Mouse (Mus musculus): Measurements from ENCODE around the gene Matn4. TPM values are rescaled to one million over a fixed set of nuclear protein-coding genes. Genes with fewer than 3 reads are reported as not detected.

The Matn4 gene
- total and polyA plus RNA-seq, 2 experiments from 2014 or later: 1.9 TPM

- Histone ChIP-seq H3K9ac (replicated peaks; ENCODE audit: low read length, poor library complexity, severe bottlenecking) (no peak overlapping the region), H3K9me3 (ENCODE audit: low read length) (no peaks in the 10 kb centered on the region), H3K36me3 (ENCODE audit: insufficient read depth, low read length) (no peaks in the 10 kb centered on the region), H3K27me3 (ENCODE audit: insufficient read depth, low read length) (peaks cover 86% of the 10 kb centered on the region), H3K4me1 (ENCODE audit: insufficient read depth, low read length) (no peaks in the 10 kb centered on the region; the same call in 1 of the 2 replicates), H3K4me2 (ENCODE audit: low read depth, low read length, poor library complexity, severe bottlenecking) (no peak overlapping the region), H3K27ac (ENCODE audit: low read depth, low read length) (no peak overlapping the region), H3K4me3 (ENCODE audit: low read depth, low read length) (no peak overlapping the region)
- ATAC-seq (ENCODE audit: low FRiP score) (no peak), DNase-seq (ENCODE audit: low spot score) (no peak)
- 10% methylated on average over 14 of the region's 14 CpGs for WGBS
- TF ChIP-seq CTCF (IDR thresholded peaks at IDR 0.05): no peak
Observed at GRCm38 (mm10) chr2:164403396-164404081, 1.4 kb downstream of the Matn4 start.

GRCm38 (mm10) chr2:164402906-164403305 lies 2.1 kb downstream of the Matn4 start, which contains the start of gene Rbpjl:
Gene Rbpjl, plus strand, starts transcription at chr2:164403141.
- no peak within 1 kb of the TSS for H3K4me3 ChIP-seq (ENCODE audit: low read depth, low read length)
- ATAC-seq (ENCODE audit: low FRiP score): no peak

DNA sequence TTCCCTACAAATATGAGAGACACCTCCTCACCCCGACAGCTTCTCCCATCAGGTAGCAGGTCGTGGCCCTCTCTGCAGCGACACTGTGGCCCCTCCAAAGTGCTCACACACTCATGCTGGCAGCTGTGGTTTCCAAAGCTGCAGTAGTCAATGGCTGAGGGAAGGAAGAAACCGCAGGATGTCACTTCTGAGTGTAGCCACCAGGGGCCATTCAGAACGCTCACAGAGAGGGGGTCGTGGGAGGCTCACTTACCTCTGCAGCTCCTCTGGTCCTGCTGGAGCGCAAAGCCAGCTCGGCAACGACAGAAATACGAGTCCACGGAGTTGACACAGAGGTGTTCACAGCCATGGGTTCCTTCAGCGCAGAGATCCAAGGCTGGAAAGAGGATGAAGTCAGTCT lies 8.0 kb downstream of the Matn4 start:
- no peak overlapping the region for H3K4me2 ChIP-seq (ENCODE audit: low read depth, low read length, poor library complexity, severe bottlenecking)
- no peak for ATAC-seq (ENCODE audit: low FRiP score)
- no peaks in the 10 kb centered on the region for H3K36me3 ChIP-seq (ENCODE audit: insufficient read depth, low read length)
- TF ChIP-seq CTCF (IDR thresholded peaks at IDR 0.05): no peak
- no peak overlapping the region for H3K9ac ChIP-seq (replicated peaks; ENCODE audit: low read length, poor library complexity, severe bottlenecking)
- H3K27me3 ChIP-seq (ENCODE audit: insufficient read depth, low read length): peaks cover 35% of the 10 kb centered on the region
- DNase-seq (ENCODE audit: low spot score): no peak
- no peaks in the 10 kb centered on the region for H3K4me1 ChIP-seq (ENCODE audit: insufficient read depth, low read length)
- no peak overlapping the region for H3K27ac ChIP-seq (ENCODE audit: low read depth, low read length)
- peaks cover 5% of the 10 kb centered on the region; the same call in 1 of the 2 replicates for H3K9me3 ChIP-seq (ENCODE audit: low read length)
- WGBS: 78% methylated on average over 12 of the region's 12 CpGs
- no peak overlapping the region for H3K4me3 ChIP-seq (ENCODE audit: low read depth, low read length)

More at GRCm38 (mm10) chr2:164402906-164403305, 2.1 kb downstream of the Matn4 start, which contains the start of gene Rbpjl:
- H3K27me3 ChIP-seq (ENCODE audit: insufficient read depth, low read length): peaks cover 80% of the 10 kb centered on the region
- WGBS: 5% methylated on average over 16 of the region's 17 CpGs
- H3K9me3 ChIP-seq (ENCODE audit: low read length): no peaks in the 10 kb centered on the region
- peak; percentile 83 for TF ChIP-seq CTCF (IDR thresholded peaks at IDR 0.05)
- H3K36me3 ChIP-seq (ENCODE audit: insufficient read depth, low read length): no peaks in the 10 kb centered on the region
- peak; percentile 77 for DNase-seq (ENCODE audit: low spot score)
- H3K4me2 ChIP-seq (ENCODE audit: low read depth, low read length, poor library complexity, severe bottlenecking): no peak within 1 kb of the TSS
- H3K4me1 ChIP-seq (ENCODE audit: insufficient read depth, low read length): no peaks in the 10 kb centered on the region; the same call in 1 of the 2 replicates
- no peak within 1 kb of the TSS for H3K9ac ChIP-seq (replicated peaks; ENCODE audit: low read length, poor library complexity, severe bottlenecking)
- H3K27ac ChIP-seq (ENCODE audit: low read depth, low read length): no peak within 1 kb of the TSS

DNA sequence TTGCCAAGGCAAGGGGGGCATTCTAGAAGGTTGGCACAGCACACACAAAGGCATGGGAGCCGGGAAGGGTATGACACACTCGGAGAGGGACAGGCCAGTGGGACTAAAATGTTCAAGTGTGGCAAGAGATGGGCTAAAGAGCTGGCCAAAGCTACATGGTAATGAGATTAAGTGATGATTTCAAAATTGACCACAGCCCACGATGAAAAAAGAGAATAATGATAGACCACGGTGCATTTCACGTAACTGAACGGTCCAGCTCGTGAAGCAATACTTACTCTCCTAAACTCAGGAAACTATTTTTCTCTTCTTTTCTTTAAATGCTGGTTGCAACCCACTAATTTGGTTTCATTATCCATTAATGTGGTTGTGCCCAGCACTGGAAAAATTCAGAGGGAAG lies 8.9 kb downstream of the Matn4 start:
- ATAC-seq (ENCODE audit: low FRiP score): no peak
- 93% methylated on average over 7 of the region's 7 CpGs for WGBS

GRCm38 (mm10) chr2:164393126-164393525 lies 11.8 kb downstream of the Matn4 start:
- H3K9me3 ChIP-seq (ENCODE audit: low read length): peaks cover 5% of the 10 kb centered on the region; the same call in 1 of the 2 replicates
- 0 out of 2 replicates have a peak, but pooled peaks cover 3% of the 10 kb centered on the region for H3K4me1 ChIP-seq (ENCODE audit: insufficient read depth, low read length)
- ATAC-seq (ENCODE audit: low FRiP score) (no peak), DNase-seq (ENCODE audit: low spot score) (no peak)
- TF ChIP-seq CTCF (IDR thresholded peaks at IDR 0.05): no peak
- 0 out of 2 replicates have a peak, but pooled peaks cover 5% of the 10 kb centered on the region for H3K27me3 ChIP-seq (ENCODE audit: insufficient read depth, low read length)
- 78% methylated on average over 29 of the region's 29 CpGs for WGBS
- no peak overlapping the region for H3K27ac ChIP-seq (ENCODE audit: low read depth, low read length)
- H3K36me3 ChIP-seq (ENCODE audit: insufficient read depth, low read length): no peaks in the 10 kb centered on the region
- H3K4me2 ChIP-seq (ENCODE audit: low read depth, low read length, poor library complexity, severe bottlenecking): no peak overlapping the region
- H3K9ac ChIP-seq (replicated peaks; ENCODE audit: low read length, poor library complexity, severe bottlenecking): no peak overlapping the region
- H3K4me3 ChIP-seq (ENCODE audit: low read depth, low read length): no peak overlapping the region

More for the DNA sequence above, 8.9 kb downstream of the Matn4 start:
- H3K9ac ChIP-seq (replicated peaks; ENCODE audit: low read length, poor library complexity, severe bottlenecking): no peak overlapping the region
- TF ChIP-seq CTCF (IDR thresholded peaks at IDR 0.05): no peak
- H3K27me3 ChIP-seq (ENCODE audit: insufficient read depth, low read length): peaks cover 27% of the 10 kb centered on the region
- no peak for DNase-seq (ENCODE audit: low spot score)
- no peaks in the 10 kb centered on the region for H3K4me1 ChIP-seq (ENCODE audit: insufficient read depth, low read length)
- H3K27ac ChIP-seq (ENCODE audit: low read depth, low read length): no peak overlapping the region
- H3K9me3 ChIP-seq (ENCODE audit: low read length): peaks cover 5% of the 10 kb centered on the region; the same call in 1 of the 2 replicates
- H3K4me2 ChIP-seq (ENCODE audit: low read depth, low read length, poor library complexity, severe bottlenecking): no peak overlapping the region
- no peak overlapping the region for H3K4me3 ChIP-seq (ENCODE audit: low read depth, low read length)
- no peaks in the 10 kb centered on the region for H3K36me3 ChIP-seq (ENCODE audit: insufficient read depth, low read length)

DNA sequence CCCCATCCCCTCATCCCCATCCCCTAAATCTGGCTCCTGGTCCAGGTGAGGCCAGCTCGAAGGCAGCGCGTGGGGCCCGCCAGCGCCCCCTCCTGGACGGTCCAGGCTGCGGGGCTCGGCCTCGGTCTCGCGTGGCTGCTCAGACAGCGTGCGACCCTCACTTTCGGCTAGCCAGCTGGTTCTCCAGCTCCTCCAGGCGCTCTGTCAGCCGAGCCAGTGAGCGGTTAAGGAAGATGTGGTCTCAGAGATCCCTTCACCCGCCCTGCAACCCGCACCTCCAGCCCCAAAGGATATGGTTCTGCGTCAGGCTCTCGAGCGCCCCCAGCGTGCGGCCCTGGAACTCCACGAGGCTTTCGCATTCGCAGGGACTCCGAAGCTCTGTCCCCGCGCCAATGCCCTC lies 15.5 kb downstream of the Matn4 start:
- ATAC-seq (ENCODE audit: low FRiP score) (peak; percentile 81), DNase-seq (ENCODE audit: low spot score) (peak; percentile 86)
- H3K9ac ChIP-seq (replicated peaks; ENCODE audit: low read length, poor library complexity, severe bottlenecking): peak overlapping the region; percentile 54
- peak overlapping the region; percentile 66 for H3K4me2 ChIP-seq (ENCODE audit: low read depth, low read length, poor library complexity, severe bottlenecking)
- H3K4me3 ChIP-seq (ENCODE audit: low read depth, low read length): peak overlapping the region; percentile 45
- H3K4me1 ChIP-seq (ENCODE audit: insufficient read depth, low read length): 0 out of 2 replicates have a peak, but pooled peaks cover 3% of the 10 kb centered on the region
- peak overlapping the region; percentile 38; the same call in 1 of the 2 replicates for H3K27ac ChIP-seq (ENCODE audit: low read depth, low read length)
- H3K9me3 ChIP-seq (ENCODE audit: low read length): no peaks in the 10 kb centered on the region
- peak; percentile 86 for TF ChIP-seq CTCF (IDR thresholded peaks at IDR 0.05)
- no peaks in the 10 kb centered on the region for H3K36me3 ChIP-seq (ENCODE audit: insufficient read depth, low read length)
- 0% methylated on average over 30 of the region's 30 CpGs for WGBS
- 0 out of 2 replicates have a peak, but pooled peaks cover 5% of the 10 kb centered on the region for H3K27me3 ChIP-seq (ENCODE audit: insufficient read depth, low read length)

All from midbrain, postnatal 0 days (tissue).